Mouse (Mus musculus) right cerebral cortex, postnatal 4 days (tissue): ENCODE measurements at regions not wholly inside any gene's neighbourhood (a gene's known extent, or its start where the extent isn't known, plus 50 kb on each side); places are given as distances from the start of the nearest gene placed in this dataset.
A peak's percentile ranks its signal among the peaks of the same experiment; 100 is the strongest.

Experiments
- DNase-seq: peaks from one replicate; pipeline ENCODE4 v3.0.0-alpha.2; 2022

GRCm38 (mm10) chr12:112403688-112404240, 85.5 kb upstream of the A530016L24Rik start:
- no peak for DNase-seq

- DNase-seq = no peak
Observed at GRCm38 (mm10) chr12:112404338-112404737, 84.9 kb upstream of the A530016L24Rik start.

GRCm38 (mm10) chr12:112405781-112406213, 83.5 kb upstream of the A530016L24Rik start:
- no peak for DNase-seq

DNA sequence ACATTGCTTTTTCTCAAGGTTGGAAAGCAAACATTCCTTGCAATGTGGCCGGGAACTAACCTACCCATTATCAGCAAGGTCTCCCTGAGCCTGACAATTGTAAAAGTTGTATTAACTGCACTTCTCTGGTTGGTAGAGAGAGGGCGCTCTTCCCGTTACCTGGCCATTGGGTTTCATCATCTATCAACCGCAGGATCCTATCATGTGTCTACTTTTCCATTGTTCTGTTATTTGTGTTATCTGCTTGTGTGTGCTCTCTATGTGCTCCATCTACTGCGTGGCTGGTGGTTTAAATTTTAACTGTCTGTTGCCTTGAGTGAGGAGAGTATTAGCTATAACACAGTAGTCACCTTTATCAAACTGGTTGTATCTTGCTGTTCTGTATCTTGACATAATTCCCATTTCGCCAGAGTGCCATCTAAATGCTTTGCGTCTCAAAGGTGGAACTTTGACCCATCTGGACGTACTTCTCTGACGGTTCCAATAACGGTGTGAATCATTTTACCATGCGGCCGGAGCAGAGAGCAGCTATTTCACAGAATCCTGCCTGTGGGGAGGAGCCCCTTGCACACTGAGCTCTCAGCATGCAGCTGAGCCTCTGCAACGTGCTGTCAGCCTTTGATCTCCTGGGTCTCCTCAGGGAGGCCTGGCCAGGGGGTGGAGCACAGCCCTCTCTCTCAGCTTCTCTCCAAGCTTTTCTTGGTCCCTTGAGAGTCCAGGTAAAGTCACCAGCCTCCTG, 77.5 kb upstream of the A530016L24Rik start:
- no peak for DNase-seq

- no peak for DNase-seq
Observed at GRCm38 (mm10) chr12:112412351-112412697, 76.9 kb upstream of the A530016L24Rik start.

DNA sequence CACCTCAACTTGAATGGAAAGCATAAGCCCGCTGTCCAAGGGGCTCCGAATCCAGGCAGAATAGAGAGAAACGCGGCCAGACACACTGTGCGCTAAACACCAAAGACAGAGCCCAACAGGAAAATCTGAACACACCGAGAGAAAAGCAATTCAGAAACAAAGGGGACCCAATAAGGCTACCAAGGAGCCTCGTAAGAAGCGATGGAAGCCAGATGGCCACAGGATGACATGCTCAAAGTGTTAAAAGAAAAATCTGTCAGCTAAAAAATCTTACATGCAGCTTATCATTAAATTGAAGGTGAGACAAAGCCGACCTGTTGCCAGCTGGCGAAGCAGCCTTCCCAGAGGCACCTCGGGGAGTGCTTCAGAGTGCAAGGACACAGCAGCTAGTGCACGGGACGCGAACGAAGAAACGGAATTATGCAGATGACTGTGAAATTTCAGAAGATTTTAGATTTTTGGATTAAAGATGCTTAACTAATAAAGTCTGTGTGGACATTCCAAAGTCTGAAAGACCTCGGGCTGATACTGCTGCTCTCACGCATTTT, 73.2 kb upstream of the A530016L24Rik start:
- DNase-seq = no peak

GRCm38 (mm10) chr12:112416537-112416936, 72.7 kb upstream of the A530016L24Rik start:
- DNase-seq = no peak

- no peak for DNase-seq
Observed at GRCm38 (mm10) chr12:112418636-112419035, 70.6 kb upstream of the A530016L24Rik start.

DNA sequence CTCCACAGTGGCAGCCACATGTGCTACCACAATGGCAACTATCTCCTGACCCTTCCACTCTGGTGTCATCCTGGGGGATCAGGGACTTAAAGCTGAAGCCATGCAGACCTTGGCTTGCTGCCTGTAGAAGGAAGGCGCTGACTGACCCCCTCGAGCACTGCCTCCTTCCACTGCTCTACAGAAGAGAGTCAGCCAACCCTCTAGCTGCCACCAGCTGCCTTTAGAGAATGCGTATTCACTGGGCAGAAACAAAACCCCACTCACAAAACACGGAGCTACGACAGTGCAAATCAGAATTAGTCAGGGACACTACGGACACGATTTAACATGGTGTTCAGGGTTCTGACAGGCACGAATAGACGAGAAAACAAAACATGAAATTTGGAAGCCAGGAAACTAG, 67.1 kb upstream of the A530016L24Rik start:
- no peak for DNase-seq

DNA sequence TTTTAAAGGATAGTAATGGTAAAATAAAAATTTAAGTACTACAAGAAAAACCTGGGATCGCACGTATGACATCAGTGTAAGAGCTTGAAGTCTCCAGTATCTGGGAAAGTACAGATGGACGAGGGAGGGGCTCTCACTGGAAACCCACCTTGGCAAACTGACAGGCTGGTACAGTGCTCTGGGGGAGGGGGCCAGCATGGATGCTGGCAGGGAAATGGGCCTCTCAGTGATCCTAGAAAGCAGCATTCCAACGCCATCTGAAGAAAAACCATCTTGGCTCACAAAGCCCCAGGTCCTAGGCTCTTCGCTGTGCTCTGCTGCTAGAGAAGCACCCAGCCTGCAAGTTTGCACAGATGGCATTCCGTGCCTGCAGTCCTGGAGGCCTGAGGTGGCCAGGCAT, 65.1 kb upstream of the A530016L24Rik start:
- DNase-seq = no peak

DNA sequence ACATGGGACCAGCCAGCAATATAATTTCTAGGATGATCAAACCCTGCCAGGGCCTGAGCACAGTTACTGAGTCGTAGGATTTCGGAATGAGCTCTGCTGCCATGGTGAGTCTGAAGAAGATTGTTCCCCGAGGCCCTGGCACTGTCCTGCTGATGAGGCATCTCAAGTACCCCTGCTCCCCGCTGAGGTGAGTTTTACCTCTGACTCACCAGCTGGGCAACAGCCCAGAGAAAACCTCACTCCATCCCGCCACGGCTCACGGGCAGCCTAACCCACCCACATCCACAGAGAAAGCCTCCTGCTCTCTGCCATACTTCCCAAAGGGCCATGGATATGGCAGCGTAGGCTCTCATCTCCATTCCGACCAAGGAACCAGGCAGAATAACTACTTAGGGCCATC, 62.6 kb upstream of the A530016L24Rik start:
- DNase-seq = no peak

GRCm38 (mm10) chr12:112430104-112430846, 59.0 kb upstream of the A530016L24Rik start:
- no peak for DNase-seq

DNA sequence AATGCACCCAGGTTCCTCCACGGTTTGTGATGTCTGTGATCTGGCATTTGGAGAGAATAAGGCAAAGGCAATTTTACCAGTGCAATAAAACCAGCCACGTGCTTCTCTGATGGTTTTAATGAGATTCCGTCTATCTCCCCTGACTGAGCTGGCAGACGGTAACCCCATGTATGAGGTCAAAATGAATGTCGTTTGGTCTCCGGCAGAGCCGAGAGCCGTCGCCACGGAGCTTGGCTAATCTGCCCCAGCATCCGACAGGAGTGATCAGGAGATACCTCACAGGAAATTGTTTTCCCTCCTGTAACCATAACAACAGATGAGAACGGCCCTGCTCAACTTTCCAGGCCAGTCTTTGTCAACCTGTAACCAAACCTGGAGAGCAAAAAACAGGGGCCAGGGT, 55.9 kb upstream of the A530016L24Rik start:
- no peak for DNase-seq

GRCm38 (mm10) chr12:112434673-112435294, 54.5 kb upstream of the A530016L24Rik start:
- no peak for DNase-seq

DNA sequence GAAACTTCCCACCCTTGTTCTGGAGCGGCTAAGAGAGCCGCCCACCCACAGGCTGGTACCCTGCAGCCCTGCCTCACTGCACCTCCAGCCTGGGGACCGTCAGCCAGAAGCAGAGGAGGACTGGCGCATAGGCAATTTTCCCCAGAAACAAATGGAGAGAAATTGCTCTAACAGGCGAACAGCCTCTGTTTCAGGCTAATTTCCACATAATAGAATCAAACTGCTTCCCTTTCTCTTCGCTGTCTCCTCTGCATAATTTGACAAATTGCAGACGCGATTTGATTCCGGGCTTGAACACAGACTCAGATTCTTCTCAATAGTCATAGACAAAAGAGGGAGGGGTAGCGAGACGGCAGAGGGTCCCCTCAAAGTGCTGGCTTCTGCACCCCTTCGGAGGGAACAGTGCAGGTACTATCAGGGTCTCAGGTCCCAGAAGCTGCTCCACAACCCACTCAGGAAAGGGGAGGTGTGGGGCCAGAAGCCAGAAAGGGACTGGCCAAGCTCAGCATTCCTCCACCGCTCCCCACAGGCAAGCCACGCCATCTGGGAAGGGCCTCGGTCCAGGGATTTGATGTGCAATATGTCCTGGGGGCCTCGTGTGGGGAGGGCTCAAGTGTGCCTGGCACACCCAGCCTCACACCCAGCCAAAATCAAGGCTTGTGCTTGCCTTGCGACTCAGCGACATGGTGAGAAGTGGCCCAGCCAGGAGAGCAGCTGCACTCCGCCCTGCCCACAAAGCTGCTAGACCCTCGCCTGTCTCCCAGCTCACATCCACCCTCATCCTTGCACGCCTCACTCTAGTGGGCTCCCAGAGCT, 53.7 kb upstream of the A530016L24Rik start:
- peak; percentile 47 for DNase-seq

- DNase-seq = no peak
Observed at GRCm38 (mm10) chr12:112437046-112437445, 52.2 kb upstream of the A530016L24Rik start.

GRCm38 (mm10) chr12:112438206-112438605, 51.0 kb upstream of the A530016L24Rik start:
- DNase-seq = no peak
